Mouse (Mus musculus) kidney, embryonic 16.5 days (tissue): ENCODE measurements around the gene Scnn1a. TPM values are rescaled to one million over a fixed set of nuclear protein-coding genes. Genes with fewer than 3 reads are reported as not detected.

Experiments used
- ATAC-seq: fragments of 200-750 bp; cut with Nextera tagmentation; 2 replicates; pipeline ENCODE4 v1.8.0; 2017; ENCODE audit warnings: moderate TSS enrichment; ENCODE audit not compliant: low FRiP score, low TSS enrichment
- H3K27ac ChIP-seq: fragments of 300-500 bp; sonication (generic); 2 replicates; pipeline ENCODE4 v1.5.1; 2014; ENCODE audit warnings: low read length
- H3K27me3 ChIP-seq: fragments of 300-500 bp; sonication (generic); 2 replicates; pipeline ENCODE4 v1.6.1; 2014; ENCODE audit warnings: low read length, control low read depth, mixed read lengths; ENCODE audit not compliant: insufficient read depth
- H3K36me3 ChIP-seq: fragments of 300-500 bp; sonication (generic); 2 replicates; pipeline ENCODE4 v1.6.1; 2014; ENCODE audit warnings: low read length, control low read depth, mixed read lengths; ENCODE audit not compliant: insufficient read depth
- H3K4me1 ChIP-seq: fragments of 300-500 bp; sonication (generic); 2 replicates; pipeline ENCODE4 v1.6.1; 2014; ENCODE audit warnings: low read length, control low read depth, mixed read lengths; ENCODE audit not compliant: insufficient read depth
- H3K4me2 ChIP-seq: fragments of 300-500 bp; sonication (generic); replicated peaks from 2 replicates; pipeline ENCODE4 v1.6.1; 2014; ENCODE audit warnings: low read depth, low read length
- H3K4me3 ChIP-seq: fragments of 300-500 bp; sonication (generic); 2 replicates; pipeline ENCODE4 v1.5.1; 2014; ENCODE audit warnings: mild to moderate bottlenecking, low read length
- H3K9ac ChIP-seq: fragments of 300-500 bp; sonication (generic); replicated peaks from 2 replicates; pipeline ENCODE4 v1.6.1; 2014; ENCODE audit warnings: low read length
- H3K9me3 ChIP-seq: fragments of 300-500 bp; sonication (generic); 2 replicates; pipeline ENCODE4 v1.6.1; 2016; ENCODE audit warnings: low read length, control low read depth
- WGBS: fragments of 180-500 bp; shearing (Covaris S2); extraction: QIAGEN DNeasy Blood & Tissue Kit; methylation state at CpG from one replicate; pipeline ENCODE4 v1.1.7; 2014; 5-methylcytosine and 5-hydroxymethylcytosine counted together
- polyA plus RNA-seq: library from polyadenylated mRNA; unstranded; fragments of >200 nt; fragmentation: Nextera tagmentation; extraction: Ambion mirVana; gene quantifications from 2 replicates; pipeline ENCODE4 v1.2.1, GENCODE M21; 2015

Scnn1a gene
- polyA plus RNA-seq, 1 experiment from 2014 or later, result 7.7 TPM

DNA sequence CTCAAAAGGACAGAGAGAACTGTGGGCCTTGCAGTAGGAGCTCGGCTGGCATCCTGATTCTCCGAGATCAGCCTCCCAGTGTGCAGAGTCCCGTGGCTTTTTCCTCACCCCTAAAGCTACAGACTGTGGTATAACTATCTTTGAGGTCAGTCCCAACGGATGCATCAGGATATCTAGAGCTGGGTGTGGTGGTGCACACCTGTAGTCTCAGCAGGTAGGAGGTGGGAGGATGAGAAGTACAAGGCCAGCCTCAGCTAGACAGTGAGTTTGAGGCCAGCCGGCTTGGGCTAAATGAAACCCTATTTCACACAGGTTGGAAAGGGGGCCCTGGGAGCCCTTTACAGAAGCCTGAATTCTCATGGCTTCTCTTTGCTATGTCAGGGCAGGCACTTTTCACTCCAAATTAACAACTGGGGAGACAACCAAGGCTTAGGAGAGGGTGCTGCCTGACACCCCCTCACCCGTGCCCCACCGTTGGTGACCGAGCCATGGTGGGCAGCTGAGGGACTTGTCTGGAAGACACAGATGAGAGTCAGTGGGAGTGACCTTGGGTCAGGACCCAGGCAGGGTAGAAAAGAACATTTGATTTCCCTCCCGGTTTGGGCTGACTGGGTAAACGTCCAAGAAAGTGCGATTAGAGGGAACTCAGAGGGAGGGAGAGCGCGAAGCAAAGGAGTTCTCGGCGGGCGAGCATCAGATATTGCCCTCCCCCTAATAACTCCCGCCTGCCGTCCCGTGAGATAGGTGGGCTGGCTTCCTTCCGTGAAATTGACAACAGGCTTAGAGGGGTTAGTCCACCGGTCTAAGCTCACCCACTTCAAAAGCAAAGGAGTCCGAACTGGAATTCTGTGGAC lies 28.5 kb downstream of the Scnn1a start, which contains the start of gene Tnfrsf1a:
TSS of gene Tnfrsf1a (plus strand) at position 642 of the 854 bp plus-strand sequence.
- peak within 1 kb of the TSS; percentile 90 for H3K27ac ChIP-seq
- WGBS, result 10% methylated on average over 22 of the region's 22 CpGs
- H3K9ac ChIP-seq, result peak within 1 kb of the TSS; percentile 92
- H3K27me3 ChIP-seq, result no peaks in the 10 kb centered on the region
- H3K4me1 ChIP-seq, result peaks cover 57% of the 10 kb centered on the region
- no peak; the same call in 1 of the 2 replicates for ATAC-seq
- H3K4me2 ChIP-seq, result peak within 1 kb of the TSS; percentile 70
- no peaks in the 10 kb centered on the region for H3K36me3 ChIP-seq
- peak within 1 kb of the TSS; percentile 83 for H3K4me3 ChIP-seq
- no peaks in the 10 kb centered on the region for H3K9me3 ChIP-seq

- Histone ChIP-seq H3K4me3 (peak overlapping the region; percentile 83), H3K4me1 (peaks cover 57% of the 10 kb centered on the region), H3K27ac (peak overlapping the region; percentile 90), H3K27me3 (no peaks in the 10 kb centered on the region), H3K4me2 (peak overlapping the region; percentile 70), H3K9me3 (no peaks in the 10 kb centered on the region), H3K36me3 (no peaks in the 10 kb centered on the region), H3K9ac (peak overlapping the region; percentile 92)
- ATAC-seq, result peak; percentile 83
- WGBS, result 0% methylated on average over 26 of the region's 27 CpGs
Observed at GRCm38 (mm10) chr6:125349575-125350230, 29.2 kb downstream of the Scnn1a start.

GRCm38 (mm10) chr6:125350231-125350994 lies 30.0 kb downstream of the Scnn1a start:
- H3K9ac ChIP-seq, result peak overlapping the region; percentile 92
- peaks cover 63% of the 10 kb centered on the region for H3K4me1 ChIP-seq
- peak; percentile 19 for ATAC-seq
- peak overlapping the region; percentile 70 for H3K4me2 ChIP-seq
- 2% methylated on average over 20 of the region's 20 CpGs for WGBS
- no peaks in the 10 kb centered on the region for H3K36me3 ChIP-seq
- H3K27me3 ChIP-seq, result no peaks in the 10 kb centered on the region
- peak overlapping the region; percentile 83 for H3K4me3 ChIP-seq
- no peaks in the 10 kb centered on the region for H3K9me3 ChIP-seq
- H3K27ac ChIP-seq, result peak overlapping the region; percentile 90

- peak overlapping the region; percentile 92 for H3K9ac ChIP-seq
- peak overlapping the region; percentile 70 for H3K4me2 ChIP-seq
- peaks cover 69% of the 10 kb centered on the region for H3K4me1 ChIP-seq
- no peak for ATAC-seq
- peak overlapping the region; percentile 83 for H3K4me3 ChIP-seq
- H3K27ac ChIP-seq, result peak overlapping the region; percentile 90
- H3K27me3 ChIP-seq, result no peaks in the 10 kb centered on the region
- H3K9me3 ChIP-seq, result no peaks in the 10 kb centered on the region
- WGBS, result 64% methylated on average over 2 of the region's 2 CpGs
- no peaks in the 10 kb centered on the region for H3K36me3 ChIP-seq
Observed at GRCm38 (mm10) chr6:125350995-125351324, 30.5 kb downstream of the Scnn1a start.

- Histone ChIP-seq H3K9ac (peak overlapping the region; percentile 92; the same call in 1 of the 2 replicates), H3K4me1 (peaks cover 74% of the 10 kb centered on the region), H3K36me3 (no peaks in the 10 kb centered on the region), H3K27me3 (no peaks in the 10 kb centered on the region), H3K4me2 (peak overlapping the region; percentile 70), H3K4me3 (peak overlapping the region; percentile 83), H3K27ac (peak overlapping the region; percentile 9; the same call in 1 of the 2 replicates), H3K9me3 (no peaks in the 10 kb centered on the region)
- 47% methylated on average over 8 of the region's 8 CpGs for WGBS
- no peak for ATAC-seq
Observed at GRCm38 (mm10) chr6:125351368-125352045, 31.0 kb downstream of the Scnn1a start.

DNA sequence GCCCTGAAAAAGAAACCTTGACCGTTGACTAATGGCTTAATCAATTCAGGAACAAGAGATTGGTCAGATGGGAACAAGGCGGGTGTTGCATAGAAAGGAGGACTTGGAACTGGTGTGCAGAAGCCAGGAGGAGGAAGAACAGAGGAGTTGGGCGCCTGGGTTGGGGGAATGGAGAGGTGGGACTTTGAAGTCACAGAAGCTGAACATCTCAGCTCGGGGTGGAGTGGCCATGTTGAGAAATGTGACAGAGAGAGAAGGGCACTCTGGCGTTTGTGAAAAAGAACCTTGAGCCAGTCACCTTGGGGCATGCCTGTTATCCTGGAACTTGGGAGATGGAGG lies 31.6 kb downstream of the Scnn1a start:
- H3K4me1 ChIP-seq, result peaks cover 74% of the 10 kb centered on the region
- H3K36me3 ChIP-seq, result peaks cover 4% of the 10 kb centered on the region; the same call in 1 of the 2 replicates
- peak overlapping the region; percentile 70 for H3K4me2 ChIP-seq
- no peaks in the 10 kb centered on the region for H3K27me3 ChIP-seq
- no peak for ATAC-seq
- no peak overlapping the region for H3K4me3 ChIP-seq
- WGBS, result 57% methylated on average over 5 of the region's 5 CpGs
- no peaks in the 10 kb centered on the region for H3K9me3 ChIP-seq
- H3K27ac ChIP-seq, result no peak overlapping the region
- 0 out of 2 replicates have a peak overlapping the region, but pooled peaks have one; percentile 4 for H3K9ac ChIP-seq

DNA sequence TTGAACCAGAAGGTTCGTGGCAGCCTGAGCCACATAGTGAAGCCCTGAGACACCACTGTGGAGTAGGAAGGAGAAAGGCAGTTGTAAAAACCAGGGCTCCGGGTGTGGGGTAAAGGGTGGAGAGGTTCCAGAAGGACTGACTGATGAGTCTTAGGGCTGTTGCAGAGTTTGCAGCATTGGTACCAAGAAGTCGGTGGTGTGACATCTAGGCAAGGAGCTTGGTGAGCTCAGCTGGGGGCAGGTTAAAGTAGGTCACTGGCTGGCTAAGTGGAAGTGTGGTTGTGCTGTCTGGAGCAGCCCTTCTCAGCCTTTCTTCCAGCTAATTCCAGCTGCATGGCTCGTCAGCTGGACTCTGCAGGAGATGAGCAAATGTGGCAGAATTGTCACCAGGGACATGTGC lies 32.4 kb downstream of the Scnn1a start:
- WGBS, result 58% methylated on average over 4 of the region's 4 CpGs
- H3K9me3 ChIP-seq, result no peaks in the 10 kb centered on the region
- H3K4me2 ChIP-seq, result peak overlapping the region; percentile 28
- peaks cover 78% of the 10 kb centered on the region for H3K4me1 ChIP-seq
- no peak overlapping the region for H3K4me3 ChIP-seq
- no peak overlapping the region for H3K27ac ChIP-seq
- no peak for ATAC-seq
- H3K9ac ChIP-seq, result peak overlapping the region; percentile 50; the same call in 1 of the 2 replicates
- H3K36me3 ChIP-seq, result peaks cover 12% of the 10 kb centered on the region
- no peaks in the 10 kb centered on the region for H3K27me3 ChIP-seq

DNA sequence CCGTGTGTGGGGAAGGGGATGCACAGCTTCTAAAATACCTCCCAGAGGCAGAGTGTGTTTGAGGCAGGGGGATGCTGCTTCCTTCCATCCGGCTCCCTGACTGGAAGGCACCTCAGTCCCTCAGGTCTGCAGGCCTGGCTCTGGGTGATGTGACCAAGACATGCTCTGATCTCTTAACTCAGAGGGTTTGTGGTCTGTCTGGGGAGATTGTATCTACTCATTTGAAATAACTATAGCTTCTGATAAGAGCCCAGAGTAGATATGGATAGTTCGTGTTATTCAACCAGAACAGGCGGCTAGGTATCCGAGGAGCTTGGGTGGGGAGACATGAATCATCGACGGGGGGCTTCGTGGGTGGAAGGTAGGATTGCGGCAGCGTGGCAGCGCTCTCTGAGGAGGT lies 32.8 kb downstream of the Scnn1a start:
- H3K4me2 ChIP-seq, result peak overlapping the region; percentile 28
- peak overlapping the region; percentile 50; the same call in 1 of the 2 replicates for H3K9ac ChIP-seq
- H3K27me3 ChIP-seq, result no peaks in the 10 kb centered on the region
- H3K4me3 ChIP-seq, result no peak overlapping the region
- peaks cover 16% of the 10 kb centered on the region for H3K36me3 ChIP-seq
- 68% methylated on average over 11 of the region's 11 CpGs for whole genome bisulfite sequencing
- no peaks in the 10 kb centered on the region for H3K9me3 ChIP-seq
- no peak for ATAC-seq
- H3K4me1 ChIP-seq, result peaks cover 76% of the 10 kb centered on the region
- no peak overlapping the region for H3K27ac ChIP-seq

DNA sequence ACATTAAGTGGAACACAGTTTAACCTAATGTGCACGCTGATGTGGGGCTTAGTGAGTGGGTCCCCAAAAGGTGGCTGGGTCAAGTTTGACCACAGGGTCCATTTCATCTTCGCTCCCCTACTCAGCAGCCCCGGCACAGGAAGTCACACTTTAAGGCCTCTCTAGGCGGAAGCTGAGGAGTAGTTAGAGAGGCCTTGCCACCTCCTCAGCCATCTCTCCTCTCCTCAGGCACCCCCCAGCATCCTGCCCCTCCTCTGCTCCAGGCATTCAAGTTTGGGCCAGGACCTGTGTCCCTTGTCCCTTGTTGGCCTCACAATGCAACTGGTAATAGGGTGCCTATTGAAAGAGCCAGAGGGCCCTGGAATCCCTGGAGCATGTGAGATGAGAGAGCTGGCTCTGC lies 33.2 kb downstream of the Scnn1a start:
- no peak for ATAC-seq
- no peaks in the 10 kb centered on the region for H3K9me3 ChIP-seq
- H3K27me3 ChIP-seq, result no peaks in the 10 kb centered on the region
- peaks cover 75% of the 10 kb centered on the region for H3K4me1 ChIP-seq
- WGBS, result 63% methylated on average over 4 of the region's 4 CpGs
- H3K27ac ChIP-seq, result peak overlapping the region; percentile 89
- no peak overlapping the region for H3K4me3 ChIP-seq
- peaks cover 20% of the 10 kb centered on the region for H3K36me3 ChIP-seq
- peak overlapping the region; percentile 50; the same call in 1 of the 2 replicates for H3K9ac ChIP-seq
- peak overlapping the region; percentile 44 for H3K4me2 ChIP-seq
